Mouse (Mus musculus) urinary bladder, adult 18-20 months (tissue): ENCODE measurements at regions not wholly inside any gene's neighbourhood (a gene's known extent, or its start where the extent isn't known, plus 50 kb on each side); places are given as distances from the start of the nearest gene placed in this dataset.

Source experiments
- DNase-seq, 2 experiments: peaks; one replicate each; pipeline ENCODE4 v3.0.0; 2022; ENCODE audit warnings: low spot score in 2 of 2, mixed read lengths in 2 of 2

DNA sequence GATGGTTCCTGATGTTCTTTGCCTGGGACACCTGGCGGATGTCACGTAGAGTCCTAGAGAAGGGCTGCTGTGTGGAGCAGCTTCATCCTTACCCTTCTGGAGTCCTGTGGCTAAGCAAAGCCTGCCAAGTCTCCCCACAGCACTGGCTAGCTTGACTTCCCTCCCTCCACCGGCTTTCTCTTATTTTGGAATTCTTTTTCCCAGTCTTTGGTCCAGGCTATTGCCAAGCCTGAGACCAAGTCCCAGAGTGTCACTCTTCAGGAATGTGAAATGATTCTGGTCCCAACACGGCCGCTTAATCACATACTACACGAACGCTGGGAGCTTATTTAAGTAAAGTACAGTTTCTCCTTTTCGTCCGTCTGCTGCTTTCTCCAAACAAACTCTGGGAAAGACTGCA, 146.4 kb downstream of the Fndc1 start:
- DNase-seq: no peak

DNA sequence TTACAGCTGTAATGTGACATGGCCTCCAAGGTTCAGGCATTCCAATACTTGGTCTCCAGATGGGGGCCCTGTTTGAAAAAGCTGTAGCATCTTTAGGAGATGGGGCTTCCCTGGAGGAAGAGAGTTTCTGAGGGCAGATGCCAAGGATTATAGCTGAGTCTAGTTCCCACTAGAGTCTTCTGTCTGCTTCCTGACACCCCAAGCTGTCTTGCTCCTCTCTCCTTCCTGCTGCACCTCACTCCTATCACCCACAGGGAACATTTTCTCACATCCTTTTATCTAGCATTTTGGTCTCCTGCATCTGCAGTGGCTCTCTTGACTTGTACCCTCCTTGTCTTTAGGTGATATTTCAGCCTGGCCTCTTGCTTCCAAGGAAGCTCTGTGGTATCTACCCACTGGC, 147.3 kb downstream of the Fndc1 start:
- no peak for DNase-seq

DNA sequence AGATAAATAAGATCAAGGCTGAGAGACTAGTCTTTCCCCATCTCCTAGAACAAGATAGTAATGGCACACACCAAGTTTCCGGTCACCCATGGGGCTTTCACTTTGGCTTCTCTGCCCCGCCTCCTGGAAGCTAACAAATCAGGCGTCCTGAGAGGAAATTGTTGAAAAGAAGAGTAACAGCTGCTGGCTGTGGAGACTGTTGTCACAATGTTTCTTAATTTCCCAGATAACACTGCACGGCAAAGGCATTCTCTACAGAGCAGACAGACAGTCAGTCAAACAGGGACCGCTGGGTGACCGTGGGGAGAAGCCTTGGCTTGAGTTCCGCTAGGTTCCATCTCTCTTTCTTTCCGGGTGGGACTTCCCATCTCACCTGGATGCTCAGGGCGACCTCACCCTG, 148.2 kb downstream of the Fndc1 start:
- no peak for DNase-seq

DNA sequence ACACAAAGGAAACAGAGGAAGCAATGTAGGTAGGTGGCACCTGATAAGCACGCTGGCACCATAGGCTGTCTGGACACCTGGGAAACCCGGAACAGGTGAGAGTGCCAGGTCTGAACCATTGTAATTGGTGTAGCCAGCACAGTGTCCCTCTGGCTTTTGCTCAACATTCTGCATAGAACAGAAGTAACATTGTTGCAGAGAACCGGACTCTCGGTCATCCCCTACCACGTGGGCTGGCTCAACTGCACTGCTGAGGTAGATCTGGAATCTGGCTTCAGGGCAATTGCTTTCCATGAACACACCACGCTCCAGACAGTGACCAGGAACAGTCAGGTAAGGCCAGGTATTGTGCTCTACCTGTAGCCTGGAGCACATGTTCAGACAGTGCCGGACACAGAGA, 149.3 kb downstream of the Fndc1 start:
- DNase-seq: no peak

DNA sequence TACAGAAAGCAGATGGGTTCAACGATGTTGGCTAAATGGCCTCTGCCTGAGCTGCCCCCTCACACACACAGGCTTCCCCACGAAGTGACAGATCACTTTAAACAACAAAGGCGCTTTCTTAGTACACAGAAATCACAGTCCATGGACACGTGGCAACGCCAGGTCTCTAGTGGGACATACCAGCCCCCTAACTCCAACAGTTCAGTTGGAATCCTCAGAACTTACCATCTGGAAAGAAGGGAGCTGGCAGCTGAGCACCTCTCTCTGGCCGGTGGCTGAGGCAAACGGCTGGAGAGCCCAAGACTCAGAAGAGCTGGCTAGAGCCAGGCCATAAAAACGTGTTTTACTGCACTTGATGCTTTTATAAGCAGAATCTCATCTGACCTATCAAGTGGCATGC, 149.8 kb downstream of the Fndc1 start:
- no peak for DNase-seq

DNA sequence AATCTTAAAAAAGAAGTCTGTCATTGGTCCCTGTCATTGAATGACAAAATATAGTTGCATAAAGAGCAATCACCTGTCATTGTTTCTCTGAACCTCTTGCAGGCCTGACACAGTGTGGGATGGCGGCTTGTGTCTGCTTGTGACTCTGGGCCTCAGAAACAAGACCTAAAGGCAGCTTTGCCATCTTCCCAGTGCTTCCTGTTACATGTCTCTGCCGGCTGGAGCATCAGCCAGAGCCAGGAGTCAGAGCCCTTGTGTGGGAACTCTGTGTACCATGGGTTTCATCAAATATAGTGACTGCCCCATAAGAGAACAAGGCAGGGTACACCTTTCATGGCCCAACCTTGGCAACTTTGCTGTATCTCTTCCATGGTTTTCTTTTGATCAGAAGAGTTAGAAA, 150.3 kb downstream of the Fndc1 start:
- no peak for DNase-seq

DNA sequence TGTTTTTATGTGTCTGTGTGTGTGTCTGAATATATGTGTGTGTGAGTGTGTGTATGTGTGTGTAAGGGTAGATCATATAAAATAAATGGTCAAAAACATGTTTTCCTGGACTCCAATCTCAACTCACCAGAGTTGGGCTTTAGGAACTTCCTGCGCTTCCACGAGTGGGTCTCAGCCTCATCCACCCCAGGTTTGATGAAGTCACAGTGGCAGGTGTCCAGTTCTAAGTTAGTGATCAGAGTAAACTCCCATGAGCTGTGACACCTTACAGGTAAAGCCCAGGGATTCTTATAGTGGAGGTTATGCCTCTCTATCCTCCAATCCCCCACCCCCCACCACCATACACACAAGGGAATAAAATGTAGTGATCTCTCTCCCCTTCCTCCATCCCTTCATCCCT, 152.6 kb downstream of the Fndc1 start:
- no peak for DNase-seq

DNA sequence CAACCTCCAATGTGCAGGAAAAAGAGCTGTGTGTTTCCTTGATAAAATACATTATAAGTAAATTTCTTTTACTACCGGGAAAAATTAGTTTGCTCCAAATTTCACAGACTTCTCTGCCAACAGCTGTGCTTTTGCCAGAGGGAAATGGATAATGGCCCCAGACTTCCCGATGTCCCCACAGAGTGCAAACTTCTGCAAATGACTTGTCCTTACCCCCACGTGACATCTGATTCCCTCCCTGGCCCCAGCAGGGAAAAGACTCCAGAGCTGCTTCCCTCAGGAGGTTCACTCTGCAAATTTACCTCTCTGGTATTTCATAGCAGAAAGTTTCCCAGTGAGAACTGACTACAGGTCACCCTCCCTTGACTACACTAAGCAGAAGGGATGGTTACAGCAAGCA, 159.3 kb downstream of the Fndc1 start:
- no peak for DNase-seq

DNA sequence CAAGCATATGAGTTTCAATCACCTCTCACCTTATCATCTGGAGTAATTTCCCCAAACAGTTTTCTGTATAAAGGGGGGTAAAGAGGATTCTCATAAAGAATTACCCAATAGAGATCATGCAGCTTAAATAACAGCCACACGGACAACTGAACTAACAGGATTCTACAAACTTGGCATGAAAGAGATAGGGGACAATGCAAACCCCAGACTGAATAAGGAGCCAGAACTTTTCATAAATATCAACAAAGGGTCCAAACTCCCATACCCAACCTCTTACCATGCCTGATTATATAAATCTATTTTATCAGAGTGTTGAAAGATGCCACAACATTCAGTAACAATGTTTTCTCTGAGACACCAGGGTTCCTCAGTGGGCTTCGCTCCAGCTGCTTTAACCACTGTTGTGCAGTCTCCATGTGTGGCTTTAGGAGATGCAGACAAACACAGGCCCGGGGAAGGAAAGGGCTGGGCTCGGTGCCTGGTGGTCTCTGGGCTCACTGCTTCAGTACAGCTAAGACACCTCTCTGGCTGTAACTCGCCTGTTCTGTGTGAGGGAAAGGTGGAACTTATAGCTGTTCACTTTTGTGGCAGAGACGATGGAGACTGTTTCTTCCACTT, 160.2 kb downstream of the Fndc1 start:
- DNase-seq: no peak

DNA sequence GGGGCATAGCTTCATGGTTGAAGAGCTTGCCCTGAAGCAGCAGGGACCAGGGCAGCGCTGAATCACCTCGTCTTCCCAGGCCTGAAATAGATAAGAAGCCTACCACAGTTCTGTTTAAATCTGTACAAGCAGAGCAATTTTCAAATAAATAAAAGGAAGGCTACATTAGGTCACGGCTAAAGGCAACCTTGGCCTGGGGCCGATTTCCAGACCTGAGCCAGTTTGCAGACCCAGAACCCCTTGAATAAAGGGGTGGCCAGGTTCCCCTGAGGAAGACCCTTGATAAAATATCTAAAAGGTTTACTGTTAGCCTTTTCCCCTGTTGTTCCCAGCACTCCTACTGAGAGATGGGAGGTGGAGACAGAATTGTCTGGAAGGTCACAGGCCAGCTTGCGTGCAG, 160.9 kb downstream of the Fndc1 start:
- DNase-seq: no peak

DNA sequence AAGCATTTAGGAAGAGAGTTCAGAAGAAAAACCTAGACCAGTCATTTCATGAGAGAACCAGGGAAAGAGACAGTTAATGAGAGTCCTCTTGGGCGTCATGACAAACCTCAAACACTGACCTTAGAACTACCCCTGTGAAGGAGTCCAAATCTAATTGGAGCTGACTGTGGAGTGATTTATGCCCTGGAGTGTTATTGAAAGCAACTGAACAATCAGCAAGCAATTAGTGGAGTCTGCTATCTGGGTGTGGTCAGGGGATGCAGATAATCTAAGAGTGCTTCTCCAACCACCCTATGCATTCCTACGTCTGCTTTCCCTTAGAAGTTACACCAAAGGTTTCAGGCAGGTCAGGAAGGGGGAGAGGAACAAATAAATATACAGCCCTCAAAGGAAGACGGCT, 161.4 kb downstream of the Fndc1 start:
- DNase-seq: no peak

DNA sequence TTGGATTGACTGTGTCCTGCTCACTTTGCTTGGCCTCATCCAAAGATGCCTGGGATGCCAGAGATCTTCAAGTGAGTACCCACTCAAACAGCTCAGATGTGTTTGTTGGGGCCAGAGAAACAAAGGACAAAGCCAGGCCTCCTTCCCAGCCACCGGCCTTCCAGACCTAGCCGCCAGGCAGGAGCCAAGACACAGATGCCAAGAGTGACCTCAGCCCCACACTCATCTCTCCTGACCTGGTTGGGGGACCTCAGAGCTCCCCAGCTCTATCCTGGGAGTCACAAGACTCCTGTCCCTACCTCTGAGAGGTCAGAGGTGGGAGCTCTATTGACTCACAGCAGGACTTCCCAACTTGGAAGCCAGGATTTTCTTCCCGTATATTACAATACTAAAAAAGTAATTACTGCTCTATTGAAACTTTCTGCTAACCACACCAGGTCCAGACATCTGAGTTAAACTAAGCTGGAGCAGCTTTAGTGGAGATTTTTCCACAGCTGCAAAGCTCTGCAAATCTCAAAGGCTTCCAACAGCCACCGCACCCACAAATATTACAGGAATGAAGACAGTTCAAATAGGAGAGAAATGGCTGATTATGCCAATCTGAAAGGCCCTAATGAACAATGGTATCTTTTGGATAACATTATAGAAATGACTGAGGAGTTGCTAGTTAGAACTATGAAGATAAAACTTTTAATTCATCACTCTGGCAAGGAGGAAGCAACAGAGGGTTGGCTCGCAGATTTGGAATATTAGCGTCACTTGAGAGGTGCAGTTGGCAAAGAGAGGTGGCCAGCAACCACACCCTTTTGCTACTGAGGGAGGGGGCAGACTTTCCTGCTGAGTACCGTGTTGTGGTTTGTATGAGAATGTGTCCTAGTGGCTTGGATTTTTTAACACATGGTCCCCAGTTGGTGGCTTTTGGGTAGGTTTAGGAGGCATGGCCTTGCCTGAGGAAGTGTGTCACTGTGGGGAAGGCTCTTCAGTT, 162.9 kb downstream of the Fndc1 start:
- DNase-seq: no peak

DNA sequence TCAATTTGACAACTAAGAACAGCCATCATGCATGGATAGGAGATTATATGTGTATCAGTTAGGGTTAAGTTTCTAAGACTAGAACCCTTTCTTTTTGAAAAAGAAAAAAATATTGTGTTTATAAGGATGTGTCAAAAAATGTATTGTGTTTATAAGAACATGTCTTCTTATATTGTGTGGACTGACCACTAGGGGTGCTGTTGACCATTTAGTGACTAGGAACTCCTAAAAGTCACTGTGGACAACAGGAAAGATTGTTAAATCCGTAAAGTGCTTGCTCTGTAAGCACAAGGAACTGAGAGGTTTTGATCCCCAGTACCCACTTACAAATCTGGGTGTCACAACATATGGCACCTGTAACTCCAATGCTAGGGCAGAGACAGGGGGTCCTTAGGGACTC, 170.6 kb downstream of the Fndc1 start:
- DNase-seq: no peak

DNA sequence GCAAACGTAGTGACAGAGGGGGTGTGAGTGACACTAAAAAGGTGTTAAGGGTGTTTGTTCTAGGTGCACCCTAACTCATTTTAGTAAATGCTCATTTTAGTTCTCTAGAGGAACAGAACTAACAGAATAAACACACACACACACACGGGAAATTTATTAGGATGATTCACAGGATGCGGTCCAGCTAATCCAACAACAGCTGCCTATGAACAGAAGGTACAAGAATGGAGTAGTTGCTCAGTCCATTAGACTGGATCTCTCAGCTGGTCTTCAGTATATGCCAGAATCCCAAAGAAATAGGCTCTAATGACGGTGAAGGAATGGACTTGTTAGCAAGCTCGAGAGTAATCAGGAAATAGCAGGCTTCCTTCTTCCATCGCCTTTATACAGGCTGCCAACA, 171.1 kb downstream of the Fndc1 start:
- no peak for DNase-seq

DNA sequence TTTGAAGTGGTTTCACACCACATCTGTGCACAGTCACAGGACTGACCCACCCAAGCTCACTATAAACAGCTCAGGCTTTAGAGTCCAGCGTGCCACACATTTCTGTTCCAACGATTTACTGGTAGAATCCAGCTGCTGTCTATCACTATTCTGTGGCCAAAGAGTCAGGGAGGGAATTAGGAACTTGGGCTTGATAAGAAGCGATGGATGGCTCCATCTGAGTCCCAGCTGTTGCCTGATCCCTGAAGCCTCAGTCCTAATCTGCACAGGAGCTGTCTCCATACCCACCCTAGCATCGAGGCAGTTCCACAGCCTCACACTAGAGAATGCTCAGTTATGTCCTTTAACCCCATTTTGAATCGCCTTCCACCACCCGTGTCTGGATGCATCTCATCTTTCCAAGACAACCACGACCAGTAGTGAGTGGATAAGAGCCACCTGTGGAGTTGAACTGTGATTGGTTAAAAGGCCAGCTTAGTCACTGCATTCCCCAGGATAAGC, 173.0 kb downstream of the Fndc1 start:
- peak in 1 of 2 experiments; percentile 50 for DNase-seq

DNA sequence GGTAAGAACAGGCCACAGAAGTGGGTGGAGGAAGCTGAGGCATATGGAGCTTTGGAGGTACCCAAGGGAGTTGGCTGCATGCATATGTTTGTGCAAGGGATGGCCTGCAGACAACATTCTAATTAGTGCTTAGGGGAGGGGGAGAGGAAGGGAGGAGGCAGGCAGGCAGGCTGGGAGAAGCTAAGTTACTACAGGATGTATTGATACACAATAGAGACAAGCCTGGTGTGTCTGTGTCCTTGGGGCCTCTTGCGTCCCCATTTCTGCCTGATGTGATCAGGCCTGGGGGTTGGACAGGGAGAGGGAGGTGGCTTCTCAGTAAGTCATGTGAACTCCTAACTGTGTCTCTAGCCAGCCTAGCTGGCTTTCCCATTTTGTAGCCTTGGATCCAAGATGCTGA, 175.1 kb downstream of the Fndc1 start:
- DNase-seq: no peak

DNA sequence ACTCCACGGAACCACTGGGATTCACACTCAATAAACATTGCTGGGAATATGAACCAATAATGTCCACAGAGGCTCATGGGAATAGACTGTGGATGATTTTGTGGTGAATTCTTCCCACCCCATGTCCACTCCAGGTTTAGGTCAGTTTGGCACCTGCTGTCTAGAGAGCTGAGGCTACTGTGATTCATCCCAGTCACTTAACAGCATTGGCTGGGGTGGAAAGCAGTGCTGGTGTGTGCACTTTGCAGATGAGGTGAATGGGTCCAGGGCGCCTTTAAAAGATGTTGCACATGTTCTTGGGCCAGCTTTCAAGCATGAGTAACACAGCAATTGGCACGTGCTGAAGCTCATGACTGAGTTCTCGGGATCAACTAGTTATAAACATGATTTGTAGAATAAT, 176.7 kb downstream of the Fndc1 start:
- no peak for DNase-seq

DNA sequence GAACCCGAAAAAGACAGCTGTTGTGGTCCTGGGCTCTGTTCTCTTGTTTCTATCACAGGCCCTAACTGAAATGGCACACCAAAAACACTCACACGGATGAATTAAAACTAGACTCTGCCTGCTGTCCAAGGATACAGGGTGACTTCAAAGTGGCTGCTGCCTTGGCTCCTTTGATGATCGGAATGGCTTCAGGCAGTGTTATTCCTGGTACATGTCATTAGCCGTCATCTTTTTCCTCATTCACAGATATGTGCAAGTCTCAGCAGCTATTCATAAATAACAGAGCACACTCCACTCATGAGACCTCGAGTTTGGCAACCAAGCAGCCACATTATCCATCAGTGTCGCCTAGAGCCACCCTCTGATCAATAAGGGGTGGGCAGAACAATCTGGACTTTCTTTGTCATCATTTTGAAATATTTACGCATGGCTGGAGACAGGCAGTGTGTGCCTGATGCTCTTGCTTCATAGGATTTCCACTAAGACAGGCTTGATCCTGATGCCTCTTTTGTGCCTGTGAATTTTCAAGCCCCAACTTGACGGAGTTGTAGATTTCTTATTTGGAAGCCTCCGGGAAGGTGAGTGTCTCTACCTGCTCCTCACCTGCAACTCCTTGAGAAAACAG, 182.1 kb downstream of the Fndc1 start:
- DNase-seq: no peak

DNA sequence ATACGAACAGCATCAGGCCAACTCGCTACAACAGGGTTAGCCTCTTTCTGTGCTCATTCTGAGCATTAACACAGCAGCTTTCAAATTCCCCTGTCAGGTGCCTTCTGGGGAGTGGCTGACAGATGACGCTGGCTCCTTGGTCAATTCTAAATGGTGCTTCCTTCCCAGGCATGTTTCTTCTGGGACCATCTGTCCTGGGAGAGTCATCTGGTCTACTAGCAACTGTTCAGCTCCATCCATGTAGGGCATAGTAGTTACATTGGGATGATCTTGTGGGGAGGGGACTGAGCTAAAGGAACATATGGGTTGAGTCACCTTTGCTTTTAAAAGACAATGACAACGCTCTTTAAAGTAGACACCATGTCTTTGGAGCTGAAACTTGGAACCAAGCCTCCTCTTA, 183.5 kb downstream of the Fndc1 start:
- no peak for DNase-seq

DNA sequence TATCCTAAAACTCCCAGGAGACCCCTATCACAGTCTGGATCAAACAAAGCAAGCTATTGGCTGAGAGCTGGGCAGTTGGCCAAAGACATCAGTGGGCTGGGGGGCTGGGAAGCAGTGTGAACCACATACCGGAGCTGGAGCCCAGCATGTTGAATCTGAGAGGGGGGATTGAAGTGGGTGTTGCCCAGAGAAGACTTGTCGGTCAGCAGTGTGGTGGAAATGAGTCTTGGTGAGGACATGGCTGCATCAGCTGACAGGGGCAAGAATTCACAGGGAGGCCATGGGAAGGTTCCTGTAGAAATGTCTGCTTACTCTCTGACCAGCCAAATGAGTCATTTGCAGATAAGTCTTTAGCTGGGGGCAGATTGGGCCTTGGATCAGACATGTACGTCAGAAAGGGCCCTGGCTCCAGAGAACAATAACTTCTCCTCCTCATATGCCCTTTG, 184.6 kb downstream of the Fndc1 start:
- no peak for DNase-seq

DNA sequence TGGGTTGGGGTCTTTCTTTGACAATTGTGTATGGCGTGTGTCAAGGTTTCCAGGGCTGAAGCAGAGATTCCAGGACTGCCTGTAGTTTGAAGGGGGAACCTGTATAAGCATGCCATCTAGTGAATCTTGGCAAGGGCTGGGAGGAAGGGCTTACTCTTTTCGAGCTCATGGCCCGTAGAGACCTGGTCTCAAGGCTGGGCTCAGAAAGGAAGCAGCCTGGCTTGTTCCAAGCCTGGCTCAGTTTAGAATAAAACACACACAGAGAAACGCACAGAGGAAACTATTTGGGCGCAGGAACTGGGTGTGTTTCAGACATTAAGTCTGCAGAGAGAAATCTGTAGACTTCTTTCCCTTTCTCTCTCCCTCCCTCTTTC, 192.8 kb downstream of the Fndc1 start:
- no peak for DNase-seq

DNA sequence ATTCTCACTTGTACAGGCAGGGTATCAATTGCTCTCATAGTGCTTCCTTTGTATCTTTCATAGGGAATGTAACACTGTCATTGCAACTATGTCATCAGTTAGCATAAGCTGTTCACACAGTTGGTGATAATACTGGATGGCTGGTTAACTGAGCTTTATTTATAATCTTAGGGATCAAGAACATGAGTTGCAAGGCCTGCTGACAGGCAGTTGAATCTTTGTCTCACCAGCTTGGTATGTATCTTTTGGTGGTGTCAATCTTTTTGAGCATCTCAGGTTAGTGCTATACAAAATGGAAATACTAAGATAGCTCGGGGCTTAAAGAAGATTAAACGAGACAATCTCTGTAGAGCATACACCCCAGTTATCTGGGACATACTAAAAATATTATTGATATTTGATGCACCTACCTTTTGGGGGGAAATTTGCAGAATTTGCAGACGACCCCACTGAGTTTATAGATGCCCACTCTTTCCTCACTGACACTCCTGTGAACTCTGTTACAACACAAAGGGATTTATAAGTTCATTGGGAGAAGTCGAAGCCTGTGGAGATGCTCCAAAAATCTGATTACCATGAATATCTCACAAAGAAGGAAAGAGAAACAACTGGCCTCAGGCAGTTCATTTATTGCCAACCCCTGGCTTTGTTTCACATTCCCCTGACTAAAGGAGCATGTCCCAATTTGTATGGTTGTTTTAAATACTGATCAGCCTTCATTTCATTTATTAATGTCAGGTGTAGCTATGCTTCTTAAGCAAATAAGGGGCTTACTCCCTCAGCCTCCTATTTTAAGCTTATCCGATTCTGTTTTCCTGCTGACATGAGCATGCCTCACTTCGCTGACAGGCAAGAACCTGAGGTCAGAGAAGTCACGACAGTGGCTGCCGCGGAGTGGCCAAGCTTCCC, 193.5 kb downstream of the Fndc1 start:
- no peak for DNase-seq
